Mouse (Mus musculus) ES-E14 (cell line): ENCODE data around the gene Ermp1. TPM values are rescaled to one million over a fixed set of nuclear protein-coding genes. Genes with fewer than 3 reads are reported as not detected.

Experiments used
- DNase-seq: peaks from one replicate; pipeline ENCODE4 v3.0.0-alpha.2; 2013; ENCODE audit warnings: low read depth, low spot score
- H3K27ac ChIP-seq: 2 replicates; pipeline ENCODE4 v1.5.1; 2012; ENCODE audit warnings: low read depth, mild to moderate bottlenecking, low read length, moderate library complexity, mixed read lengths; ENCODE audit not compliant: poor library complexity, insufficient read depth, severe bottlenecking
- H3K36me3 ChIP-seq: 2 replicates; pipeline ENCODE4 v1.6.1; 2012; ENCODE audit warnings: mild to moderate bottlenecking, low read length, moderate library complexity, mixed read lengths; ENCODE audit not compliant: control insufficient read depth, poor library complexity, insufficient read depth, severe bottlenecking
- H3K4me1 ChIP-seq, 2 experiments: fragments of 150-350 bp in 1 of 2; sonication (generic) in 1 of 2; 2 replicates each; pipeline ENCODE4 v1.6.1; 2012; ENCODE audit warnings: low read length in 2 of 2, mild to moderate bottlenecking in 1 of 2, mixed read lengths in 1 of 2; ENCODE audit not compliant: control insufficient read depth in 2 of 2, insufficient read depth in 2 of 2, poor library complexity in 1 of 2
- H3K4me3 ChIP-seq, 2 experiments: fragments of 150-350 bp in 1 of 2; sonication (generic) in 1 of 2; 2 replicates each; pipeline ENCODE4 v1.5.1; 2012; ENCODE audit warnings: low read length in 2 of 2, low read depth in 1 of 2, mild to moderate bottlenecking in 1 of 2, mixed read lengths in 1 of 2; ENCODE audit not compliant: insufficient read depth in 1 of 2, poor library complexity in 1 of 2, severe bottlenecking in 1 of 2
- H3K9ac ChIP-seq: 2 replicates; pipeline ENCODE4 v1.6.1; 2012; ENCODE audit warnings: low read depth, mild to moderate bottlenecking, low read length, mixed read lengths; ENCODE audit not compliant: poor library complexity, insufficient read depth, severe bottlenecking
- H3K9me3 ChIP-seq: fragments of 150-350 bp; sonication (generic); 2 replicates; pipeline ENCODE4 v1.6.1; 2012; ENCODE audit warnings: low read depth, mild to moderate bottlenecking, low read length; ENCODE audit not compliant: control insufficient read depth, insufficient read depth
- CHD2 ChIP-seq: IDR thresholded peaks from 2 replicates; pipeline ENCODE4 v1.6.1; 2014; ENCODE audit warnings: mild to moderate bottlenecking, low read depth, low read length, inconsistent platforms
- HCFC1 ChIP-seq: IDR thresholded peaks from 2 replicates; pipeline ENCODE4 v1.6.1; 2012; ENCODE audit warnings: low read length, inconsistent platforms, borderline replicate concordance; ENCODE audit not compliant: insufficient read depth
- MAFK ChIP-seq: IDR thresholded peaks from 2 replicates; pipeline ENCODE4 v1.6.1; 2014; ENCODE audit warnings: mild to moderate bottlenecking, low read depth, low read length, inconsistent platforms; ENCODE audit not compliant: insufficient read depth
- ZC3H11A ChIP-seq: IDR thresholded peaks from 2 replicates; pipeline ENCODE4 v1.6.1; 2012; ENCODE audit warnings: low read depth, mild to moderate bottlenecking, inconsistent platforms, low read length, borderline replicate concordance
- ZNF384 ChIP-seq: IDR thresholded peaks from 2 replicates; pipeline ENCODE4 v1.6.1; 2012; ENCODE audit warnings: low read depth, low read length, inconsistent platforms
- in situ Hi-C, 2 experiments: fragments of 600-800 bp; cut with MboI; formaldehyde crosslinking; loops; one replicate each; pipeline ENCODE4 v1.15.1; 2025; ENCODE audit warnings: low sequenced_read_pairs in 2 of 2, inconsistent platforms in 1 of 2; ENCODE audit not compliant: unreplicated experiment in 2 of 2
- total RNA-seq: library from RNA; depleted of rRNA; stranded (reverse); fragments of 300-350 nt; gene quantifications from 2 replicates; pipeline ENCODE4 v1.2.3, GENCODE M21; 2012

Ermp1 gene
- total RNA-seq, 1 experiment = 80.2 TPM

- no peaks in the 10 kb centered on the region for H3K9me3 ChIP-seq
- DNase-seq = no peak
- H3K36me3 ChIP-seq = no peaks in the 10 kb centered on the region
- in situ Hi-C loops = no loop called here
- H3K4me3 ChIP-seq = no peak overlapping the region
- H3K4me1 ChIP-seq = peaks cover 3 to 6% of the 10 kb centered on the region in 2 experiments; a peak in 2 of 4 replicates
- no peak for TF ChIP-seq ZC3H11A
- no peak for TF ChIP-seq ZNF384
- H3K9ac ChIP-seq = no peak overlapping the region
- H3K27ac ChIP-seq = no peak overlapping the region
Observed at GRCm38 (mm10) chr19:29695071-29695470, 46.9 kb upstream of the Ermp1 start.

- in situ Hi-C loops = no loop called here
- no peaks in the 10 kb centered on the region for H3K36me3 ChIP-seq
- no peak for TF ChIP-seq CHD2
- TF ChIP-seq ZC3H11A = peak; percentile 49; the same call in 1 of the 2 replicates
- TF ChIP-seq MAFK = no peak
- DNase-seq = peak; percentile 79
- 0 out of 2 replicates have a peak, but pooled peaks cover 4% of the 10 kb centered on the region for H3K9me3 ChIP-seq
- no peaks in the 10 kb centered on the region; a peak in 1 of 4 replicates for H3K4me1 ChIP-seq
- peak overlapping the region in 1 of 2 experiments; percentile 29; a peak in 1 of 4 replicates for H3K4me3 ChIP-seq
- H3K27ac ChIP-seq = no peak overlapping the region
- no peak overlapping the region for H3K9ac ChIP-seq
Observed at GRCm38 (mm10) chr19:29683844-29684540, 35.8 kb upstream of the Ermp1 start.

GRCm38 (mm10) chr19:29680182-29681152, 32.3 kb upstream of the Ermp1 start:
- DNase-seq = no peak
- H3K36me3 ChIP-seq = no peaks in the 10 kb centered on the region
- 0 out of 2 replicates have a peak, but pooled peaks cover 4% of the 10 kb centered on the region for H3K9me3 ChIP-seq
- TF ChIP-seq HCFC1 = no peak
- no peak for TF ChIP-seq ZC3H11A
- no peak for TF ChIP-seq CHD2
- no peak for TF ChIP-seq MAFK
- no peak for TF ChIP-seq ZNF384
- H3K27ac ChIP-seq = no peak overlapping the region
- in situ Hi-C loops = no loop called here
- H3K9ac ChIP-seq = no peak overlapping the region
- H3K4me1 ChIP-seq = peaks cover 0 to 1% of the 10 kb centered on the region in 2 experiments; a peak in 2 of 4 replicates
- H3K4me3 ChIP-seq = no peak overlapping the region

- DNase-seq = no peak
- H3K9me3 ChIP-seq = no peaks in the 10 kb centered on the region
- H3K4me3 ChIP-seq = no peak overlapping the region
- H3K27ac ChIP-seq = no peak overlapping the region
- peaks cover 0 to 5% of the 10 kb centered on the region in 2 experiments; a peak in 2 of 4 replicates for H3K4me1 ChIP-seq
- H3K36me3 ChIP-seq = no peaks in the 10 kb centered on the region
- no peak for TF ChIP-seq MAFK
- no peak for TF ChIP-seq CHD2
- TF ChIP-seq ZC3H11A = no peak
- TF ChIP-seq ZNF384 = no peak
- no peak for TF ChIP-seq HCFC1
- no peak overlapping the region for H3K9ac ChIP-seq
- in situ Hi-C loops = no loop called here
Observed at GRCm38 (mm10) chr19:29678181-29678778, 30.1 kb upstream of the Ermp1 start.
